Mouse (Mus musculus) midbrain, embryonic 13.5 days (tissue): ENCODE measurements around the gene Dph5. TPM values are rescaled to one million over a fixed set of nuclear protein-coding genes. Genes with fewer than 3 reads are reported as not detected.
"Not testable (repeated sequence)": the region's sequence is repeated elsewhere in the genome, so short reads cannot be mapped to it uniquely, and the experiment has no call there.

Experiments used
- ATAC-seq: fragments of 200-750 bp; cut with Nextera tagmentation; 2 replicates; pipeline ENCODE4 v1.8.0; 2017; ENCODE audit warnings: mild to moderate bottlenecking, moderate TSS enrichment, moderate library complexity
- H3K27ac ChIP-seq: fragments of 300-500 bp; sonication (generic); 2 replicates; pipeline ENCODE4 v1.5.1; 2015; ENCODE audit warnings: inconsistent platforms, mild to moderate bottlenecking, moderate library complexity
- H3K27me3 ChIP-seq: fragments of 300-500 bp; sonication (generic); 2 replicates; pipeline ENCODE4 v1.6.1; 2015; ENCODE audit warnings: mild to moderate bottlenecking, inconsistent platforms
- H3K36me3 ChIP-seq: fragments of 300-500 bp; sonication (generic); 2 replicates; pipeline ENCODE4 v1.6.1; 2015; ENCODE audit warnings: mild to moderate bottlenecking, inconsistent platforms
- H3K4me1 ChIP-seq: fragments of 300-500 bp; sonication (generic); replicated peaks from 2 replicates; pipeline ENCODE4 v1.6.1; 2015; ENCODE audit warnings: inconsistent platforms
- H3K4me2 ChIP-seq: fragments of 300-500 bp; sonication (generic); replicated peaks from 2 replicates; pipeline ENCODE4 v1.6.1; 2015; ENCODE audit warnings: moderate library complexity, mild to moderate bottlenecking, inconsistent platforms
- H3K4me3 ChIP-seq: fragments of 300-500 bp; sonication (generic); replicated peaks from 2 replicates; pipeline ENCODE4 v1.5.1; 2015; ENCODE audit warnings: mild to moderate bottlenecking, inconsistent platforms
- H3K9ac ChIP-seq: fragments of 300-500 bp; sonication (generic); replicated peaks from 2 replicates; pipeline ENCODE4 v1.6.1; 2015; ENCODE audit warnings: mild to moderate bottlenecking, inconsistent platforms
- H3K9me3 ChIP-seq: fragments of 300-500 bp; sonication (generic); 2 replicates; pipeline ENCODE4 v1.6.1; 2016; ENCODE audit warnings: mild to moderate bottlenecking, inconsistent platforms
- WGBS: fragments of 180-500 bp; shearing (Covaris S2); methylation state at CpG from one replicate; pipeline ENCODE4 v1.1.7; 2015; 5-methylcytosine and 5-hydroxymethylcytosine counted together
- polyA plus RNA-seq: library from polyadenylated mRNA; unstranded; fragments of >200 nt; fragmentation: Nextera tagmentation; extraction: Ambion mirVana; gene quantifications from 2 replicates; pipeline ENCODE4 v1.2.1, GENCODE M21; 2015

Gene Dph5
- polyA plus RNA-seq, 1 experiment from 2014 or later, result 26.2 TPM

- no peak overlapping the region for H3K27ac ChIP-seq
- no peak overlapping the region for H3K4me2 ChIP-seq
- WGBS, result 45% methylated on average over 3 of the region's 3 CpGs
- peaks cover 13% of the 10 kb centered on the region for H3K4me1 ChIP-seq
- H3K36me3 ChIP-seq, result peaks cover 17% of the 10 kb centered on the region
- H3K9me3 ChIP-seq, result no peaks in the 10 kb centered on the region
- H3K9ac ChIP-seq, result no peak overlapping the region
- no peak overlapping the region for H3K4me3 ChIP-seq
- peak; percentile 89 for ATAC-seq
- H3K27me3 ChIP-seq, result no peaks in the 10 kb centered on the region
Observed at GRCm38 (mm10) chr3:115898354-115898948, 10.8 kb downstream of the Dph5 start.

DNA sequence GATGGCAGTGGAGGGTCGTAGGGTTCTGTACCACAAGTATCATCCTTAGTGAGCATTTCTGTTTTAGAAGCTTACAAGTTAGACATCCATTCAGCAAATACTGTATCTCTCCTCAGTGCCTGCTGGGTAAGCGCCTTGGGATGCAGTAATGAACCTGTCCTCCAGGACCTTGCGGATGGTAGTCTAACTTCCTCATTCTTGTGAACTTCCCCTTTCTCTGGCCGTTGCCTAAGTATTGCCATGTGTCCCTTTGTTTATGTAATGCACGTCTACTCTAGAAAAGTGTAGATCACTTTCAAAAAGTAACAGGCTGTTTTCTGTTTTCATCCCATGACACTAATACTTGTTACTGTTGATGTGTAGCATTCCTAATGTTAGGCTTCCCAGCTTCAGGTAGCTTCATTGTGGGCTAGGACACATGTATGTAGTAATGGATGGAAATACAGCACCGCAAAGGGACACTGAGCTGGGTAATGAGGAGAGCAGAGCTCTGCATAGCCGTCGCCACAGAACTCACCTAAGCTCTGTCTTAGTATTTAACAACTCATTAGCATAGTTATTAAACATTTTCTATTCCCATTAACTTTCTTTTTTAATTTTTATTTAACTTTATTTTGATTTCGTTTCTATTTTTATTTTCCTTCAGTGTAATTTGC, 14.8 kb downstream of the Dph5 start:
- Histone ChIP-seq H3K9ac (no peak overlapping the region), H3K27ac (no peak overlapping the region), H3K4me1 (peaks cover 13% of the 10 kb centered on the region), H3K27me3 (no peaks in the 10 kb centered on the region), H3K4me2 (no peak overlapping the region), H3K4me3 (no peak overlapping the region), H3K36me3 (peaks cover 19% of the 10 kb centered on the region), H3K9me3 (no peaks in the 10 kb centered on the region)
- WGBS, result 94% methylated on average over 9 of the region's 9 CpGs
- ATAC-seq, result no peak

- Histone ChIP-seq H3K4me2 (no peak overlapping the region), H3K9me3 (no peaks in the 10 kb centered on the region), H3K27ac (no peak overlapping the region), H3K36me3 (peaks cover 25% of the 10 kb centered on the region), H3K27me3 (no peaks in the 10 kb centered on the region), H3K4me3 (no peak overlapping the region), H3K9ac (no peak overlapping the region), H3K4me1 (no peaks in the 10 kb centered on the region)
- ATAC-seq, result no peak
- WGBS, result 86% methylated on average over 3 of the region's 3 CpGs
Observed at GRCm38 (mm10) chr3:115905067-115905466, 17.4 kb downstream of the Dph5 start.

DNA sequence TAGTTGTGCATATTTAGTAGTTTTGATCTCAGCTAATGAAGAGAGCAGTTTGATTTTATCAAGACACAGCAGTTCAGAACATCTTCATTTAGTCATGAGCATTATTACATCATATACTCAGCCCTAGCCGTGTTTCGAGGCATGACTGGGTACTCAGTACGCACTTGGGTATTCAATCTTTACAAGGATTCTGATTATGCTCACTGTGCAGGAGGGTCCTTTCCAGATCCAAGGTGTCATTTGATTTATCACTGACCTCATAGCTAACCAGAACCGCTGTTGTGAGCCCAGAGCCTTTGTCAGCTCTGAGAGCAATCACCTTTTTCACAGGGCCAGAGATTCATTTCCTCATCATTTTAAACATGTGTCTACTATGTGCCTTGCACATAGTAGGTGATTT, 17.9 kb downstream of the Dph5 start:
- Histone ChIP-seq H3K27me3 (no peaks in the 10 kb centered on the region), H3K36me3 (peaks cover 25% of the 10 kb centered on the region), H3K27ac (no peak overlapping the region), H3K9me3 (no peaks in the 10 kb centered on the region), H3K9ac (no peak overlapping the region), H3K4me3 (no peak overlapping the region), H3K4me2 (no peak overlapping the region), H3K4me1 (no peaks in the 10 kb centered on the region)
- 97% methylated on average over 4 of the region's 4 CpGs for WGBS
- no peak for ATAC-seq

GRCm38 (mm10) chr3:115907406-115907805, 19.8 kb downstream of the Dph5 start:
- H3K9ac ChIP-seq, H3K27me3 ChIP-seq, H3K4me1 ChIP-seq, ATAC-seq, H3K4me2 ChIP-seq, H3K4me3 ChIP-seq, H3K9me3 ChIP-seq, H3K27ac ChIP-seq: not testable (repeated sequence)
- H3K36me3 ChIP-seq, result peaks cover 14% of the 10 kb centered on the region
- WGBS, result 97% methylated on average over 10 of the region's 11 CpGs

DNA sequence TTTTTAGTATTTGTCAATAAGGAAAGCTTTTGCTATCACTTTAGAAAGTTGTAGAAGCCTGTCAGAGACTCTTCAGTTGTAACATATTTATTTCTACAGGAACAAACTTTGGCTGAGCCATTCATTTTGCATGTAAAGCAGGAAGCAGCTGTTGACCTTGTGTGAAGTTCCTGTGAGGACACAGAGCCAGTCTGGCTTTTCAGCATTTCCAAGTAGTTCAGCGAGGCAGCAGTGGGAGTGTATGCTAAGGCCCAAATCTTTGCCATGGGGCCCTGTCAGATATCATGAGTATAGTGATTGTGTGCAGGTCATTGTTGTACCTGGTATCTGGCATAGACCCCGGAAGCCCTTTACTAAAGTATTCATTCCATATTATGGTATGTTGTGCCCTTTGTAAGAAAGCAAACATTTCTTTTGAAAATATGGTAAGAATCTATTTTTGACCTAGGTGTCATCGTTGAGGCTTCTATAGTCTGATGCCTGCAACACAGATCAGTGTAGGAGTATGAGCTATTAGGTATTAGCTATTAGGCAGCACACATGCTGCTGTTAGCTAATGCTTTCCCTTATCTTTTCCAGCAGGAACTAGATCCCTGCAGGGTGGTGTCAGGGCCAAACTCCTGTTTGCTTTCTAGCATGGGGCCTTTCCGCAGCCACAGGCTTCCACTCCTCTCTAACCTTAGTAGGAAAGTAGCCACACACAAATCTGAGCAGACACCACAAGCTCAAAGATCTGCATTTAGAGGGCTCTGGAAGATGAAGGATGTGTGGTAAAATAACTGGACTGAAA, 37.0 kb downstream of the Dph5 start:
- Histone ChIP-seq H3K4me3 (no peak overlapping the region), H3K4me2 (no peak overlapping the region), H3K27ac (no peak overlapping the region), H3K9me3 (no peaks in the 10 kb centered on the region), H3K36me3 (peaks cover 21% of the 10 kb centered on the region), H3K27me3 (no peaks in the 10 kb centered on the region), H3K9ac (no peak overlapping the region), H3K4me1 (no peaks in the 10 kb centered on the region)
- WGBS, result 88% methylated on average over 4 of the region's 4 CpGs
- no peak for ATAC-seq

- Histone ChIP-seq H3K9ac (no peak overlapping the region), H3K4me3 (no peak overlapping the region)
Observed at GRCm38 (mm10) chr3:115926531-115926930, 38.9 kb downstream of the Dph5 start.

GRCm38 (mm10) chr3:115931701-115932100, 44.1 kb downstream of the Dph5 start:
- Histone ChIP-seq H3K27ac (no peak overlapping the region), H3K9ac (no peak overlapping the region), H3K4me3 (no peak overlapping the region), H3K27me3 (no peaks in the 10 kb centered on the region), H3K4me1 (no peaks in the 10 kb centered on the region), H3K36me3 (peaks cover 20% of the 10 kb centered on the region), H3K9me3 (no peaks in the 10 kb centered on the region), H3K4me2 (no peak overlapping the region)
- WGBS, result 95% methylated on average over 6 of the region's 6 CpGs
- no peak for ATAC-seq

More at GRCm38 (mm10) chr3:115926531-115926930, 38.9 kb downstream of the Dph5 start:
- 92% methylated on average over 8 of the region's 8 CpGs for WGBS
- Histone ChIP-seq H3K36me3 (peaks cover 21% of the 10 kb centered on the region), H3K9me3 (no peaks in the 10 kb centered on the region), H3K4me1 (no peaks in the 10 kb centered on the region), H3K27ac (no peak overlapping the region), H3K4me2 (no peak overlapping the region), H3K27me3 (no peaks in the 10 kb centered on the region)
- ATAC-seq, result no peak

DNA sequence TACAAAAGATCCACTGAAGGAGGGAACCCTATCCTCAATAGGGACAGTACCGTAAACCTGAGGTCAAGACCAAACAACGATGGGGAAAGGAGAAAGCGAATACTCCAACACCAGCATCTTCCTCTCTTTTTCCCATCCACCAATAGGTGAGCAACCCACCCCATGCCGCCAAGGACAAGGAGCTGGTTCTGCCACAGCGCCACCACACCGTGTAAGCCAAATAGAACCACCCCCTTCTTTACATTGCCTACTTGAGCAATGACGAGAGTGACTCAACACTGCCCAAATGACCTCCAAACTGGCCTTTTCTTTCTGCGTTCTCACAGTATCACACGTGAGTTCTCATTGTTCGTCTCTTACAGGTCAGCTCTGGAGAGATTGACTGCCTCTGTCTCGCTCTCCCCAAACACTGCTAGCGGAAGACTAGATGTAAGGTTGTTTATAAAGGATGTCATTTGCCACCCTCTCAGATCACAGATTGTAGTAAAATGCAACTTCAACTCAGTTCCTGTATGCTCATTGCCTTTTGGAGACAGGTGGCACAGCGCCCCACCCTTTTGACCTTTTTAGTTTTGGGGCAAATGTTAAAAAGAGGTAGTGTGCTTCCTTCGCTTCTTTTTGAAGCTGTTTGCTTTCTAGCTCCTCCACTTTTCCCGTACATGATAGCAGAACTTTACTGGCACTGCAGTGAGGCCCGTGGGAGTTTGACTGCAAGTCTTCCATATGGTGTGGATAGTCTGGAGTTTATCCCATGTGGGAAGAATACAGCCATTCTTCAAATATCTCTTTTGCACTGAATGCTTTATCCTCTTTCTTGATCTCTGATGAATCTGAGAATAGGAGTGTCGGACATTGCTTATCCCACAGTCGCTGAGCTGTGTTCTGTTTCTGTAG, 45.9 kb downstream of the Dph5 start:
- H3K4me1 ChIP-seq, result no peaks in the 10 kb centered on the region
- H3K9ac ChIP-seq, result no peak overlapping the region
- ATAC-seq, result no peak
- H3K36me3 ChIP-seq, result peaks cover 17% of the 10 kb centered on the region
- no peaks in the 10 kb centered on the region for H3K9me3 ChIP-seq
- no peak overlapping the region for H3K4me3 ChIP-seq
- no peak overlapping the region for H3K27ac ChIP-seq
- H3K27me3 ChIP-seq, result no peaks in the 10 kb centered on the region
- H3K4me2 ChIP-seq, result no peak overlapping the region
- WGBS, result 91% methylated on average over 18 of the region's 18 CpGs

DNA sequence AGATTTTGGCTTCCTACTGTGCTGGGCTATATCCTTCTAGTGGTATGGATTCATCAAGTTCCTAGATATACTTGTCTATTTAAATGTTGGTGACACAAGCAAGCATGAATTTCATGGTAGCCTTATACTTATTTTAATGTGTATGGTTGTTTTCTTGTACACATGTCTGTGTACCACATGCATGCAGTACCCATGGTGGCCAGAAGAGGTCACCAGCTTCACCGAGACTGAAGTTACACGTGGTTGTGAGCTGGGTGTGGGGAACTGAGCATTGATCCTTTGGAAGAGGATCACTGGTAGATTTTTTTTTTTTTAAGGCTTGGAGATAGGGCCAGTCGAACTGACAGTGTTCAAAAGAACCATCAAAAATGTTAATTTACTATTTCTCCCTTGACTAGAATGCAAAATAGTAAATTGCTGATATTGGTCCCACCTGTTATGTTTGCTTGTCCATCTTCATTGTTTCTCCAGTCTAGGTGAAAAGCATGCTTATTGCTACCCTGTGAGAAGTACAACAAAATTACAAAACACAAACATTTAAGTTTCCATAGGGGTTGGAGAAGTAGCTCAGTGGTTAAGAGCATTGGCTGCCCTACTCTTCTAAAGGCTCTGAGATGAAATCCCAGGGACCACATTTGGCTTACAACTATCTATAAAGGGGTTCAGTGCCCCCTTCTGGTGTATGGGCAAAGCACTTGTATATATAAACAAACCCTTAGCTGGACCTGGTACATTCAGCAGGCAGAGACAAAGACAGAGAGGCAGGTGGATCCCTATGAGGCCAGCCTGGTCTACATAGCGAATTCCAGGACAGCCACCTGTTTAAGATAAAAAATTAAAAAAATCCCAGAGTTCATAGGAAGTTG, 49.3 kb downstream of the Dph5 start:
- ATAC-seq, result peak; percentile 53; the same call in 1 of the 2 replicates
- H3K9ac ChIP-seq, result no peak overlapping the region
- no peak overlapping the region for H3K4me2 ChIP-seq
- H3K27me3 ChIP-seq, result no peaks in the 10 kb centered on the region
- peaks cover 37% of the 10 kb centered on the region for H3K36me3 ChIP-seq
- no peaks in the 10 kb centered on the region for H3K9me3 ChIP-seq
- no peak overlapping the region for H3K4me3 ChIP-seq
- no peaks in the 10 kb centered on the region for H3K4me1 ChIP-seq
- 64% methylated on average over 4 of the region's 4 CpGs for WGBS
- H3K27ac ChIP-seq, result no peak overlapping the region

- Histone ChIP-seq H3K4me1 (no peaks in the 10 kb centered on the region), H3K27ac (no peak overlapping the region), H3K4me2 (no peak overlapping the region), H3K36me3 (peaks cover 39% of the 10 kb centered on the region), H3K4me3 (no peak overlapping the region), H3K9me3 (no peaks in the 10 kb centered on the region), H3K27me3 (no peaks in the 10 kb centered on the region), H3K9ac (no peak overlapping the region)
- ATAC-seq, result no peak
- 92% methylated on average over 10 of the region's 10 CpGs for WGBS
Observed at GRCm38 (mm10) chr3:115937807-115938206, 50.2 kb downstream of the Dph5 start.
